Mouse (Mus musculus) hindbrain, embryonic 14.5 days (tissue): ENCODE results near the gene Calr3. TPM values are rescaled to one million over a fixed set of nuclear protein-coding genes. Genes with fewer than 3 reads are reported as not detected.

Experiments used
- ATAC-seq: fragments of 200-750 bp; cut with Nextera tagmentation; 2 replicates; pipeline ENCODE4 v1.8.0; 2017; ENCODE audit warnings: moderate number of reproducible peaks, mild to moderate bottlenecking, moderate TSS enrichment, moderate library complexity; ENCODE audit not compliant: low FRiP score
- DNase-seq: peaks from one replicate; pipeline ENCODE4 v3.0.0-alpha.2; 2015; ENCODE audit warnings: low spot score
- H3K27ac ChIP-seq: fragments of 300-500 bp; sonication (generic); 2 replicates; pipeline ENCODE4 v1.5.1; 2014; ENCODE audit warnings: mild to moderate bottlenecking, moderate library complexity
- H3K27me3 ChIP-seq: fragments of 300-500 bp; sonication (generic); 2 replicates; pipeline ENCODE4 v1.6.1; 2014; ENCODE audit warnings: mild to moderate bottlenecking, low read length, mixed read lengths; ENCODE audit not compliant: control insufficient read depth, insufficient read depth
- H3K36me3 ChIP-seq: fragments of 300-500 bp; sonication (generic); replicated peaks from 2 replicates; pipeline ENCODE4 v1.6.1; 2014; ENCODE audit not compliant: control insufficient read depth, insufficient read depth
- H3K4me1 ChIP-seq: fragments of 300-500 bp; sonication (generic); replicated peaks from 2 replicates; pipeline ENCODE4 v1.6.1; 2014; ENCODE audit warnings: antibody characterized with exemption, low read length, mixed read lengths; ENCODE audit not compliant: control insufficient read depth, insufficient read depth
- H3K4me2 ChIP-seq: fragments of 300-500 bp; sonication (generic); replicated peaks from 2 replicates; pipeline ENCODE4 v1.6.1; 2014; ENCODE audit warnings: mild to moderate bottlenecking, moderate library complexity
- H3K4me3 ChIP-seq: fragments of 300-500 bp; sonication (generic); replicated peaks from 2 replicates; pipeline ENCODE4 v1.5.1; 2014; ENCODE audit warnings: mild to moderate bottlenecking, low read length
- H3K9ac ChIP-seq: fragments of 300-500 bp; sonication (generic); 2 replicates; pipeline ENCODE4 v1.6.1; 2014
- H3K9me3 ChIP-seq: fragments of 300-500 bp; sonication (generic); 2 replicates; pipeline ENCODE4 v1.6.1; 2016; ENCODE audit warnings: low read length; ENCODE audit not compliant: control insufficient read depth
- WGBS: fragments of 180-500 bp; shearing (Covaris S2); extraction: QIAGEN DNeasy Blood & Tissue Kit; methylation state at CpG from one replicate; pipeline ENCODE4 v1.1.7; 2014; 5-methylcytosine and 5-hydroxymethylcytosine counted together
- polyA plus RNA-seq: library from polyadenylated mRNA; unstranded; fragments of >200 nt; fragmentation: Nextera tagmentation; extraction: Ambion mirVana; gene quantifications from 2 replicates; pipeline ENCODE4 v1.2.1, GENCODE M21; 2014

Calr3 gene
- polyA plus RNA-seq, 1 experiment from 2014 or later: 0.92 TPM

DNA sequence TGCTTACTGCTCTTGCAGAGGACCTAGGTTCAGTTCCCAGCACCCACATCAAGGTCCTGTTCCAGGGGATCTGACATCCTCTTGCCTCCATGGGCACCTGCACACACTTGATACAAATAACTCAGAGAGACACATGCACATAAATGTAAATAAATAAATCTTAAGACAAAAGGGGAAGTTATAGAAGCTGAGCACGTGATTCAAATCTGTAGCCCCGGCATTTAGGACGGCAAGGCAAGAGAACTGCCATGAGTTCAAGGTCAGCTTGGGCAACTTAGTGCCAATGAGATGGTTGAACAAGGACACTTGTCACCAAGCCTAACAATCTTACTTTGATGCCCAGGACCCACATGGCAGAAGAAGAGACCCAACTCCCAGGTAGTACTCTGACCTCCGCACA is 25.6 kb downstream of the Calr3 start:
- H3K4me2 ChIP-seq: no peak overlapping the region
- H3K9ac ChIP-seq: no peak overlapping the region
- peaks cover 29% of the 10 kb centered on the region for H3K4me1 ChIP-seq
- H3K9me3 ChIP-seq: no peaks in the 10 kb centered on the region
- H3K36me3 ChIP-seq: peaks cover 14% of the 10 kb centered on the region; the same call in 1 of the 2 replicates
- H3K27me3 ChIP-seq: no peaks in the 10 kb centered on the region
- WGBS: 94% methylated on average over 4 of the region's 4 CpGs
- H3K4me3 ChIP-seq: no peak overlapping the region
- DNase-seq (no peak), ATAC-seq (no peak)
- H3K27ac ChIP-seq: no peak overlapping the region

DNA sequence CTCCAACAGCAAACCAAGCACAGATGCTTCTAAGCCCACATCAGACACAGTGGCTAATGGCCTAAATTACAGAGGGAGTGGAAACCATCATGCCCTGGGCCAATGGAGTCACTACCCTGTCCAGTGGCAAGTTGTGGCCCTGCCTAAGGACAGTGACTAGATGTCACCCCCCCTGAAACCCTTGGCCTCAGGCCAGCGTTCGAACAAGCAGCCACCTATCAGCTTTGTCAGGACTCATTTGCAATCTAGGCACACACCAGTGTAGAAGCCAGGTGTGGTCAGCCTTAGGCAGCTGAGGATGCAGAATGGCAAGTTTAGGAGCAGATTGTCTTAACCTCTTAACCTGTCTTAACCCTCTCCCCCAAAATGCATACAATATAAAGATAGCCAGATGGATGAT is 28.4 kb downstream of the Calr3 start:
- ATAC-seq (no peak), DNase-seq (no peak)
- peaks cover 22% of the 10 kb centered on the region; the same call in 1 of the 2 replicates for H3K36me3 ChIP-seq
- peaks cover 24% of the 10 kb centered on the region for H3K4me1 ChIP-seq
- H3K4me2 ChIP-seq: no peak overlapping the region
- no peak overlapping the region for H3K27ac ChIP-seq
- 79% methylated on average over 2 of the region's 2 CpGs for WGBS
- no peaks in the 10 kb centered on the region for H3K9me3 ChIP-seq
- H3K4me3 ChIP-seq: no peak overlapping the region
- H3K9ac ChIP-seq: no peak overlapping the region
- no peaks in the 10 kb centered on the region for H3K27me3 ChIP-seq

DNA sequence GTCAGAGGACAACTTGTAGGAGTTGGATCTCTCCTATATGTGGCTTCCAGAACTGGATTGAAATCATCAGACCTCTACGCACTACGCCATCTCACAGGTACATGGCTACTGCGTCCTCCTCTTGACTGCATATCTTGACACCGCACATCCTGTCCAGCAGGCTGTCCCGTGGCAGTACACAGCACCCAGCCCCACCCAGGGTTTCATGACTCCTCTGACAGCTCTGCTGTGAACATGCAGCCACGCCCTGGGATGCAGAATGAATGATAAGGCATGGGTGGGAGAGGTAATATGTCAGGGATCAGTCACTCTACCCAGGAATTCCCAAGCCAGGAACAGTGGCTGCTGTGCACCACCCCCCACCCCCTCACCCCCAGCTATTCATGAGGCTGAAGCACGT is 29.8 kb downstream of the Calr3 start:
- H3K9me3 ChIP-seq: no peaks in the 10 kb centered on the region
- H3K9ac ChIP-seq: no peak overlapping the region
- ATAC-seq (no peak), DNase-seq (no peak)
- H3K4me2 ChIP-seq: no peak overlapping the region
- H3K36me3 ChIP-seq: peaks cover 19% of the 10 kb centered on the region; the same call in 1 of the 2 replicates
- no peak overlapping the region for H3K27ac ChIP-seq
- WGBS: 92% methylated on average over 7 of the region's 7 CpGs
- no peaks in the 10 kb centered on the region for H3K27me3 ChIP-seq
- peaks cover 14% of the 10 kb centered on the region for H3K4me1 ChIP-seq
- no peak overlapping the region for H3K4me3 ChIP-seq

DNA sequence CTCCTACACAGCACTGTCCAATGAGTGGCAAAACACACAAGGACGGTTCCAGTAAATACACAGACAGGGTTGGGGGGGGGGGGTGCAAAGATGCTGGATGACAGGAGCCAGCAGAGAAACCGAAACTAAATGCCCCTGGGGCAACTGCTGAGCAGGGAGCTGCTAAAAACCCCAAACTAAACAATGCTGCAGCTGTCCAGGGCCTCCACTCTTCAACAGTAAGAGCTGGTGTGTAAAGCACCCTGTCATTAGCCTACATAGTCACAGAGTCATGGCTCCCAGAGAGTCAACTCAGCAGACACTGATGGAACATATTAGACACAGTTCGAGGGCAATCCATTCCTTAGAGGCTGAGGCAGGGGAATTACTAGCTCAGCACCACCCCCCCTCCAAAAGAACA is 34.2 kb downstream of the Calr3 start:
- DNase-seq (no peak), ATAC-seq (no peak)
- no peaks in the 10 kb centered on the region for H3K27me3 ChIP-seq
- no peak overlapping the region for H3K4me2 ChIP-seq
- H3K36me3 ChIP-seq: peaks cover 10% of the 10 kb centered on the region; the same call in 1 of the 2 replicates
- H3K27ac ChIP-seq: no peak overlapping the region
- WGBS: 56% methylated on average over 3 of the region's 3 CpGs
- 0 out of 2 replicates have a peak, but pooled peaks cover 4% of the 10 kb centered on the region for H3K4me1 ChIP-seq
- no peaks in the 10 kb centered on the region for H3K9me3 ChIP-seq
- H3K4me3 ChIP-seq: no peak overlapping the region
- no peak overlapping the region for H3K9ac ChIP-seq

DNA sequence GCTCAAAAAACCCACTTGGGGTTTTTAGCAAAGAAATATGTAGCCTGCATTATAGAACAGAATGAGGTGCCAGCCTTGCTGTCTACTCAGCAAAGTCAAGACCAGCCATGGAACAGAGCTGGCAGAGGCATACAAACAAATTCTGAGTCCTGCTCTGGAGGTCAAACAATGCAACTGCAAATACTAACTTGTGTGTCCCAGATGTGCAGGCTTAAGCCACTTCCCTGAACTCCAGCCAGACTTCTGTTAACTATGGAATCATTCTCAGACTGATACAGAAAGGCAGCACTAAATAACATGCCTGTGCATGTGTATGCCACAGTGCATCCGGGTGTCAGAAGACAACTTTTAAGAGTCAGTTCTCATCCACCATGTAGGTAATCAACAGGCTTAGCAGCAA is 35.8 kb downstream of the Calr3 start:
- Histone ChIP-seq H3K4me3 (no peak overlapping the region), H3K9ac (no peak overlapping the region), H3K9me3 (no peaks in the 10 kb centered on the region), H3K4me1 (0 out of 2 replicates have a peak, but pooled peaks cover 4% of the 10 kb centered on the region), H3K4me2 (no peak overlapping the region), H3K36me3 (peaks cover 8% of the 10 kb centered on the region; the same call in 1 of the 2 replicates), H3K27ac (no peak overlapping the region), H3K27me3 (no peaks in the 10 kb centered on the region)
- 94% methylated on average over 1 of the region's 1 CpGs for WGBS
- DNase-seq (no peak), ATAC-seq (no peak)

DNA sequence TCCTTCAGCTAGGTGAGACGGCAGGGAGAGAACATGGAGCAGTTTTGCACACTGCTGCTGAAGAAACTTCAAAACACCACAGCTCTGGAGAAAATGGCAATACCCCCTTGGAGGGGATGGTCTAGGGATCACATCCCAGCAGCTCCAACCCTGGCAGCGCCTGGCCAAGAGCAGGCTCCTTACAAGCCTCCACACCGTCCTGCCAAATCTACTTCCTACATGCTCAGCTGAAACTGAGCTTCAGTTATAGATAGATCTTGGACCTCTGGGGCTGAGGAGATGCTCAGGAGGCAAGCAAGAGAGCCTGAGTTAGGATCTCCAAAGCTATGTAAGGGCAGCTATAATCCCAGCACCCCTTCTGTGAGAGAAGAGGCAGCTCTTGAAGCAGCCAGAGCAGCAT is 40.7 kb downstream of the Calr3 start:
- no peak for ATAC-seq
- WGBS: 95% methylated on average over 3 of the region's 3 CpGs
- no peak overlapping the region for H3K4me3 ChIP-seq

DNA sequence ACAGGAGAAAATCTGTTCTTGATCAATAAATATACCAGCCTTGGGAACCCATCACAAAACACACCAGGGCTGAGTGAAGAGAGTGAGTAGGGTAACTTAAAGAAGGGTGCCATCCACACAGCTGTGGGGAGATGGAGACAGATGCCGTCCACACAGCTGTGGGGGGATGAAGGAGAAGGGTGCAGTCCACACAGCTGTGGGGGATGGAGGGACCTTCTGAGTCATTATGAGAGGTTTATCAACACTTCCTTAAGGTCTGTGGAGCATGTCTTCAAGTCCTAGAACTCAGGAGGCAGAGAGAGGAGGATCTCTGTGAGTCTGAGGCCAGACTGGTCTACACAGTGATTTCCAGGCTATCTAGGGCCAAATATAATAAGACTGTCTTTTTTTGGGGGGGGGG is 42.3 kb downstream of the Calr3 start:
- Histone ChIP-seq H3K36me3 (peaks cover 32% of the 10 kb centered on the region), H3K27ac (no peak overlapping the region), H3K4me2 (no peak overlapping the region), H3K27me3 (no peaks in the 10 kb centered on the region), H3K4me1 (no peaks in the 10 kb centered on the region), H3K9me3 (no peaks in the 10 kb centered on the region), H3K4me3 (no peak overlapping the region), H3K9ac (no peak overlapping the region)
- ATAC-seq: no peak
- WGBS: 83% methylated on average over 1 of the region's 1 CpGs
- no peak for DNase-seq

More for the DNA sequence above, 40.7 kb downstream of the Calr3 start:
- no peak overlapping the region for H3K4me2 ChIP-seq
- DNase-seq: no peak
- H3K4me1 ChIP-seq: no peaks in the 10 kb centered on the region
- no peaks in the 10 kb centered on the region for H3K27me3 ChIP-seq
- no peak overlapping the region for H3K27ac ChIP-seq
- H3K9ac ChIP-seq: no peak overlapping the region
- no peaks in the 10 kb centered on the region for H3K9me3 ChIP-seq
- H3K36me3 ChIP-seq: peaks cover 16% of the 10 kb centered on the region

DNA sequence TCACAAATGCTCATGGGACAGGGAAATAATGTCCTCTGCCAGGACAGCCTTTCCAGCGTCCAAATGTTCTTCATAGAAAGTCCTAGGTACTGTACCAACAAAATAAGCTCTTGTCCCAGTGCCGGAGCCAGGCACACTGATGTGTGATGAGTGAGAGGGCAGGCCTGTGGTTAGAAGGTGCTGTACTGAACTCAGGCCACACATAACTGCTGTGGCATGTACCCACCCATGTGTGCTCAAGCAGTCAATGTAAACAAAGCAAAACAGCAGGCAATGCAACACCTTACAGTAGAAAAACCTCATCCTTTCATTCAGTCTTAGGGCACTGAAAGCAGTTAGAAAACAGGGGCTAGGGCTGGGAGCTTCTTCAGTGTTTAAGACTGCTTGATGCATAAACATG is 57.9 kb downstream of the Calr3 start:
- no peak overlapping the region for H3K27ac ChIP-seq
- 96% methylated on average over 2 of the region's 2 CpGs for WGBS
- H3K9me3 ChIP-seq: no peaks in the 10 kb centered on the region
- no peak overlapping the region for H3K4me3 ChIP-seq
- H3K4me2 ChIP-seq: no peak overlapping the region
- no peak overlapping the region for H3K9ac ChIP-seq
- no peak for DNase-seq
- H3K36me3 ChIP-seq: peaks cover 99% of the 10 kb centered on the region
- no peaks in the 10 kb centered on the region for H3K27me3 ChIP-seq
- ATAC-seq: no peak
- H3K4me1 ChIP-seq: no peaks in the 10 kb centered on the region

DNA sequence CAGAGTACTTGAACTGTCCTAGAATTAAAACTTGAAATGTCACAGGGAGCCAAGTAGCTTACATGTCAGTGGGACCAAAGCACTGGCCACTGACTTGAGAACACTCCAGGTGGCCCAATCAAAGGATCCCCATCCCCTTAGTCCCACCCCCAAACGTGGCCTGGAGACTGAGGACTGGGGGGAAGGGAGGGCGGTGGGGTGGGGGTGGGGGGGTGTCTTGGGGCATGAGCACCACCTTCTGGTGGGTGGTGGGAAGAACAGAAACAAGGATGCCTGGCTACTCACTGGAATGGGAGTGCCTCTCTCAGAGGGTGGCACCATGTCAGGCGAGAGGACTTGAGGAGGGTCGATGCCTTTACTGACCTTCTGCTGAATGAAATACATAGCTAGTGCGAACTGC is 61.3 kb downstream of the Calr3 start:
- WGBS: 61% methylated on average over 5 of the region's 5 CpGs
- Histone ChIP-seq H3K4me2 (no peak overlapping the region), H3K9ac (no peak overlapping the region), H3K4me1 (no peaks in the 10 kb centered on the region), H3K27ac (no peak overlapping the region), H3K36me3 (peaks cover 99% of the 10 kb centered on the region), H3K27me3 (no peaks in the 10 kb centered on the region), H3K9me3 (no peaks in the 10 kb centered on the region), H3K4me3 (no peak overlapping the region)
- DNase-seq (no peak), ATAC-seq (no peak)

DNA sequence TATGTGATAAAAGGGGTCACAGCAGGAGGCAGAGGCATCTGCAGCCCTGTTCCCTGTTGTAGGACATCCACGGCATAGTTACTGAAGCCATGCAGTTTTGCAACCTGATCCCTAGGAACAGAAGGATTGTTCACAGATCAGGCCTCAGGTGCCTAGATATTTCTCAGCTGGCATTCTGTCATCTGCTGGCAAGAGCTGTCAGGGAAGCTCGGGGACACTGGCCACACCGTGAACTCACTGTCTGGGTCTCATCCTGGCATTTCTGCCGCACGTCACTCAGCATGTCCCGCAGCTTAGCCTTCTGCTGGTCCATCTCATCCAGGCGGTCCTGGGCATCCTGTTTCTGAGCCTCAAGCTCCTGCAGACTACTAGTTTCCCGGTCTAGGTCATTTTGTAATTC is 63.0 kb downstream of the Calr3 start:
- WGBS: 83% methylated on average over 8 of the region's 8 CpGs
- H3K4me3 ChIP-seq: no peak overlapping the region
- no peaks in the 10 kb centered on the region for H3K4me1 ChIP-seq
- no peak overlapping the region for H3K27ac ChIP-seq
- no peak overlapping the region for H3K4me2 ChIP-seq
- DNase-seq: no peak
- H3K36me3 ChIP-seq: peaks cover 99% of the 10 kb centered on the region
- ATAC-seq: no peak
- H3K9me3 ChIP-seq: no peaks in the 10 kb centered on the region
- no peak overlapping the region for H3K9ac ChIP-seq
- H3K27me3 ChIP-seq: no peaks in the 10 kb centered on the region
